Mouse (Mus musculus) stomach, embryonic 14.5 days (tissue): ENCODE results near the gene Fahd1. TPM values are rescaled to one million over a fixed set of nuclear protein-coding genes. Genes with fewer than 3 reads are reported as not detected.

Source experiments
- ATAC-seq: fragments of 200-750 bp; cut with Nextera tagmentation; 2 replicates; pipeline ENCODE4 v1.8.0; 2017; ENCODE audit warnings: low read depth, moderate TSS enrichment; ENCODE audit not compliant: insufficient number of reproducible peaks, insufficient read depth, low FRiP score
- H3K27ac ChIP-seq: fragments of 300-500 bp; sonication (generic); 2 replicates; pipeline ENCODE4 v1.5.1; 2014; ENCODE audit warnings: mild to moderate bottlenecking, low read length, moderate library complexity, mixed read lengths
- H3K27me3 ChIP-seq: fragments of 300-500 bp; sonication (generic); 2 replicates; pipeline ENCODE4 v1.6.1; 2014; ENCODE audit warnings: low read length, control low read depth, mixed read lengths; ENCODE audit not compliant: control insufficient read depth, insufficient read depth
- H3K36me3 ChIP-seq: fragments of 300-500 bp; sonication (generic); 2 replicates; pipeline ENCODE4 v1.6.1; 2014; ENCODE audit warnings: mild to moderate bottlenecking, control low read depth, low read length, moderate library complexity, mixed read lengths; ENCODE audit not compliant: control insufficient read depth, insufficient read depth
- H3K4me1 ChIP-seq: fragments of 300-500 bp; sonication (generic); 2 replicates; pipeline ENCODE4 v1.6.1; 2014; ENCODE audit warnings: low read length, control low read depth, mixed read lengths; ENCODE audit not compliant: control insufficient read depth, insufficient read depth
- H3K4me2 ChIP-seq: fragments of 300-500 bp; sonication (generic); replicated peaks from 2 replicates; pipeline ENCODE4 v1.6.1; 2014; ENCODE audit warnings: low read depth, low read length, control low read depth
- H3K4me3 ChIP-seq: fragments of 300-500 bp; sonication (generic); 2 replicates; pipeline ENCODE4 v1.5.1; 2014; ENCODE audit warnings: low read depth, low read length, control low read depth
- H3K9ac ChIP-seq: fragments of 300-500 bp; sonication (generic); replicated peaks from 2 replicates; pipeline ENCODE4 v1.6.1; 2014; ENCODE audit warnings: low read depth, mild to moderate bottlenecking, control low read depth, low read length, moderate library complexity, mixed read lengths
- H3K9me3 ChIP-seq: fragments of 300-500 bp; sonication (generic); 2 replicates; pipeline ENCODE4 v1.6.1; 2016; ENCODE audit warnings: low read depth, low read length, control low read depth; ENCODE audit not compliant: control insufficient read depth
- WGBS: fragments of 180-500 bp; shearing (Covaris S2); extraction: QIAGEN DNeasy Blood & Tissue Kit; methylation state at CpG from one replicate; pipeline ENCODE4 v1.1.7; 2014; 5-methylcytosine and 5-hydroxymethylcytosine counted together
- polyA plus RNA-seq: library from polyadenylated mRNA; unstranded; fragments of >200 nt; fragmentation: Nextera tagmentation; extraction: Ambion mirVana; gene quantifications from 2 replicates; pipeline ENCODE4 v1.2.1, GENCODE M21; 2014

Gene Fahd1
- polyA plus RNA-seq, 1 experiment from 2014 or later = 21.6 TPM

DNA sequence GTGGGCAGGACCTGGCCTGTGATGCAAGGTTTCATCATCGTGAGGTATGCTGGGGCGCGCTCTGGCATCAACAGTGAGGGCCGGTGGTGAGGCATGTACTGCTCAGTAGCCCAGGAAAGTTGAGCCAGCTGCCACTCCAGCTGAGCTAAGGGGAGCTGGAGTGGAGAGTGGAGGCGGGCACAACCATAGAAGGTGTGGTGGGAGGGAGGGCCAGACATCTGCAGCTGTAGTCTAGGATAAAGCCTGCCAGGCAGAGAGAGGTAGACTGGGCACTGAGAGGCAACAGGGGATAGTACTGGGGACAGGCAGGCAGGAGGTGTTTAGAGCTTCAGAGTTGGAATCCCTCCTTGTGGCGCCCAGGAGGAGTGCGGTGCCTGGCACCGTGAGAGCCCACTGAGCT lies 9.9 kb upstream of the Fahd1 start:
- Histone ChIP-seq H3K36me3 (peaks cover 24% of the 10 kb centered on the region), H3K9me3 (no peaks in the 10 kb centered on the region), H3K4me3 (no peak overlapping the region), H3K9ac (no peak overlapping the region), H3K27me3 (no peaks in the 10 kb centered on the region), H3K4me1 (no peaks in the 10 kb centered on the region), H3K27ac (no peak overlapping the region), H3K4me2 (no peak overlapping the region)
- no peak for ATAC-seq
- 92% methylated on average over 8 of the region's 8 CpGs for WGBS

DNA sequence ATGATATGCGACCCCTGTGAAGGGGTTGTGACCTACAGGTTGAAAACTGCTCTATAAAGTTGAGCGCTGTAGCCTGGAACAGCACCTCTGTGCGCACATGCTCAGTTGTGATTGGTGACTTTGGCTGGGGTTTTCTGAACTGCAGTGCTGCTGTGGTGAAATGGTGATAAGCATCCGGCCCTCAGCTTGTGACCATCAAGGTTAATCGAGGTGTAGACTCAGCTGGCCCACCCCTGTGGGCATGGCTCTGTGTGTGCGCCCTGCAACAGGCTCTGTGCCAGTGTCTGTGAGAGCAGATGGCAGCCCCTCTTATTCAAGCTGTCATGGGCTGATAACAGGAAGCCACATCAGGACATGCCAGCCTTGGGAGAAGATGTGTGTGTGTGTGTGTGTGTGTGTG lies 8.8 kb upstream of the Fahd1 start:
- Histone ChIP-seq H3K36me3 (peaks cover 28% of the 10 kb centered on the region), H3K4me3 (no peak overlapping the region), H3K9me3 (no peaks in the 10 kb centered on the region), H3K9ac (no peak overlapping the region), H3K27ac (no peak overlapping the region), H3K4me2 (no peak overlapping the region), H3K4me1 (no peaks in the 10 kb centered on the region), H3K27me3 (no peaks in the 10 kb centered on the region)
- peak; percentile 57; the same call in 1 of the 2 replicates for ATAC-seq
- WGBS = 85% methylated on average over 6 of the region's 6 CpGs

DNA sequence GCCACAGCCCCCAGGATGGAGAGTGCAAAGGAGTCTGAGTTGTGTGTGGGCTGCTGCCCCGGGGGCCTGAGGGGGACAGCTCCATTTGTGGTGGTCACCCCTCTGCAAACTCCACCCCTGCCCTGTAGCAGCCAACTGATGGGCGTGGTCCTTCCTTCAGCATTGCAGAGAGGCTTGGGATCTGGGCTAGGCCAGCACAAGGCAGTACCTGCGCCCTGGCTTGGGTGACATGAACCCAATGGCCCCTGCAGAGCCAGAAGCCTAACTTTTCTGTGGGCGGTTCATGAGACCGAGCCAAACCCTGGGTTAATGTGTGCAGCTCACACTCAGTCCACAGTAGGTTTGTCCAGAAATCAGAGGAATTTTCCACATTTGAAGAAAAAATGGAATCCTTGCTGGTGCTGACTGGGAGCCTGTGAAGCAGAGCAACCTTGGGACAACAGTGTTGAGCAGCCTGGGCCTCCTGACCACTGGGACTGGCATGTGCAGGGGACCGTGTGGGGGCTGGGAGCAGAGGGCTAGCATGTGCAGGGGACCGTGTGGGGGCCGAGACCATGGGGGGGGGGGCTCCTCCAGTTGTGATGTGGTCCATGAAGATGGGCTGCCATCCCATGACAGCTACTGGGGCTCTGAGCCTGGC lies 7.8 kb upstream of the Fahd1 start:
- Histone ChIP-seq H3K9ac (no peak overlapping the region), H3K4me2 (no peak overlapping the region), H3K27me3 (no peaks in the 10 kb centered on the region), H3K36me3 (peaks cover 25% of the 10 kb centered on the region), H3K27ac (no peak overlapping the region), H3K4me1 (no peaks in the 10 kb centered on the region), H3K9me3 (no peaks in the 10 kb centered on the region), H3K4me3 (no peak overlapping the region)
- WGBS = 89% methylated on average over 8 of the region's 8 CpGs
- no peak for ATAC-seq

DNA sequence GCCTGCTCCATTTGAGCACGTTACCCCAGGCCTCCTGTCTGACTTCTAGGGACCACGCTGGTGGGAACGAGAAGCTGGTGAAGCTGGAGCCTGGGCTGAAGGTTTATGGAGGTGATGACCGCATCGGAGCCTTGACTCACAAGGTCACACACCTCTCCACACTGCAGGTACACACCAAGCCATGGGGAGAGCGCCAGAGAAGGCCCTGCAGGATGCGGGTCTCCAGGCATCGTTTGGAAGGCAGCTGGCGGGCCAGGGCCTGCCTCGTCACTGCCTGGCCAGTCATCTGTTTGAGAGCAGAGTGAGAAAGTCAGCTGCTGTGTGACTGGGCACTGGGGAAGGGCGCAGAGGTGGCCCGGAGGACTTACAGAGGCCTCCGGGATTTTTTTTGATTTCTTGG lies 6.4 kb upstream of the Fahd1 start:
- 90% methylated on average over 13 of the region's 13 CpGs for WGBS
- Histone ChIP-seq H3K27me3 (no peaks in the 10 kb centered on the region), H3K4me1 (no peaks in the 10 kb centered on the region), H3K9ac (no peak overlapping the region), H3K4me3 (no peak overlapping the region), H3K4me2 (no peak overlapping the region), H3K9me3 (no peaks in the 10 kb centered on the region), H3K27ac (no peak overlapping the region), H3K36me3 (peaks cover 14% of the 10 kb centered on the region)
- ATAC-seq = no peak

DNA sequence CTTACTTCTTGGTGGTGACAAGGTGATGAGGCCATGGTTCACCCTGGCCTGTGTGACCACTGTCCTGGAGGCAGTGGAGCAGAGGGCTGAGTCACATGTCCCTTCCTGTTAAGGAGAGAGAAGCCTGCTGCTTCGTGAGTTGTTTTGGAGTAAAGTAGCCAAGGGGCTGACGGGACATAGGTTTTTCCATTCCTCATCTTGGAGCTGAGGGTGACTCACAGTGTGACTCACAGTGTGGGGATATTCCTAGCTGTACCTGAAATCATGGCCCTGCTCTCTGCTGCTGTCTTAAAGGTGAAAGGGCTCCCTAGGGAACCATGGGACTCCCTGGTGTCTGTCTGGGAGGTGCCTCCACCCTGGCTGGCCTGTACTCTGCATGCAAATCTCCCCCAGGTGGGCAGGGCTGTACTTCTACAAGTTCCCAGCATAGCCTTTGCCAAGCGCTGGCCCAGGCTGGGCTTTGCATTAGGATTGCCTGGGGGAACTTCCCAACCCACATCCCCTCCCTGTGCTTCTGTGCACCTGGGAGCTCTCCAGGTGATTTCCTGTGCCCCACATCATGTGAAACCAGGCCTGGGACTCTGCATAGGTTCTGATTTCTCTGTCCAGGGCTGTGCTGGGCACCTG lies 5.8 kb upstream of the Fahd1 start:
- ATAC-seq = no peak
- H3K9ac ChIP-seq = no peak overlapping the region
- H3K4me3 ChIP-seq = no peak overlapping the region
- H3K27me3 ChIP-seq = no peaks in the 10 kb centered on the region
- no peak overlapping the region for H3K4me2 ChIP-seq
- no peaks in the 10 kb centered on the region for H3K4me1 ChIP-seq
- H3K36me3 ChIP-seq = peaks cover 10% of the 10 kb centered on the region; the same call in 1 of the 2 replicates
- no peaks in the 10 kb centered on the region for H3K9me3 ChIP-seq
- no peak overlapping the region for H3K27ac ChIP-seq
- 87% methylated on average over 3 of the region's 3 CpGs for WGBS

DNA sequence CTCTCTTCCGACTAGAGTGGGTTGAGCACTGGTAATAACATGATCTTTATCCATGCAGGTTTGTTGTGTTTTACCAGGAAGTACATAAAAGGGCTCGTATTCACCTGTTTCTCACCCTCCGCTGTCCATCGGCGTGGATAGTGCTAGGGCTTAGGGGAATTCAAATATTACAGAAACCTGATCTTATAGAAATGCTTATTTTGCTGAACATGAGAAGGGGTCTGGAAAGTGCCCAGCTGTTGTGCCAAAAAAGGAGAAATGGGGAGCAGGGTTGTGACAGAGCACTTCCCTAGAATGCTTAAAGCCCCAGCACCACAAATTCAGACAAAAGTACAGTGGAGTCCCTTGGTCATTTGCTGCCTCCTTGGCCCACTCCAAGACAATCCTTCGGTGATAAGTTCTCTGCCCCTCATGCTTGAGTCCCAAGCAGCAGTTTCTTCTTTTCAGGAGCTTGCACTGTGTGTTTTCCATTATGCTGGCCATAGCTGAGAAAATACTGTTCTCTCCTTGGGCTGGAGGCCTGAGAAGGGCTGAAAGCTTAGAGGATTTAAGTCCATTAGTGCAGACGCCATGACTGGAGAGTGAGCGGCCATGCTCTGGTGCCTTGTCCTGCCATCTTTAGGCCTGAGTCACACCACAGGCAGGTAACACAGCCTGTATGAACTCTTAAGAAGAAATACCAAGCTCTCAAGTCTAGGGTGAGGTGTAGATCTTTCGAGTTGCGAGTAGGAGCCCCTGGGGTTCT lies 1.4 kb upstream of the Fahd1 start:
- H3K4me1 ChIP-seq = peaks cover 6% of the 10 kb centered on the region; the same call in 1 of the 2 replicates
- no peak overlapping the region for H3K9ac ChIP-seq
- no peaks in the 10 kb centered on the region for H3K27me3 ChIP-seq
- H3K4me2 ChIP-seq = peak overlapping the region; percentile 73
- H3K36me3 ChIP-seq = peaks cover 8% of the 10 kb centered on the region; the same call in 1 of the 2 replicates
- H3K9me3 ChIP-seq = no peaks in the 10 kb centered on the region
- peak overlapping the region; percentile 63 for H3K4me3 ChIP-seq
- ATAC-seq = no peak
- H3K27ac ChIP-seq = no peak overlapping the region
- 77% methylated on average over 10 of the region's 10 CpGs for WGBS

DNA sequence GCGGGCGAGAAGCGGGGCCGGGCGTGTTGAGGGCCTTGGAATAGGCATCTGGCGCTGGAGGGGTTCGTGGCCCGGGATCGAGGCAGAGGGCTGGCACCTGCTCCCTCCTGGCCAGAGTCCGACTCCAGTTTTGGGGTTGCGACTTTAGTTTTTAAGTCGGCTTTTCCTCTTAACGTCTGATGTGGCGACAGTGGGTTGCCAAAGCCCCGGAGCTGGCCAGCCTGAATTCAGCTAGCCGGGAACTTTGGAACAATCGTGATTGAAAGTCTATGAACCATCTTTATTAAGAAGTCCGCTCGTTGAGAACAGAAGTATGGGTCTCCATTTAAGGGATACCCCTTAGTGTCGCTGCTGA lies 586 bp upstream of the Fahd1 start:
- ATAC-seq = no peak
- peak overlapping the region; percentile 33; the same call in 1 of the 2 replicates for H3K9ac ChIP-seq
- H3K27me3 ChIP-seq = no peaks in the 10 kb centered on the region
- peak overlapping the region; percentile 63 for H3K4me3 ChIP-seq
- peaks cover 6% of the 10 kb centered on the region; the same call in 1 of the 2 replicates for H3K4me1 ChIP-seq
- H3K36me3 ChIP-seq = peaks cover 8% of the 10 kb centered on the region; the same call in 1 of the 2 replicates
- H3K4me2 ChIP-seq = peak overlapping the region; percentile 73
- 2% methylated on average over 20 of the region's 20 CpGs for WGBS
- H3K9me3 ChIP-seq = no peaks in the 10 kb centered on the region
- H3K27ac ChIP-seq = no peak overlapping the region

DNA sequence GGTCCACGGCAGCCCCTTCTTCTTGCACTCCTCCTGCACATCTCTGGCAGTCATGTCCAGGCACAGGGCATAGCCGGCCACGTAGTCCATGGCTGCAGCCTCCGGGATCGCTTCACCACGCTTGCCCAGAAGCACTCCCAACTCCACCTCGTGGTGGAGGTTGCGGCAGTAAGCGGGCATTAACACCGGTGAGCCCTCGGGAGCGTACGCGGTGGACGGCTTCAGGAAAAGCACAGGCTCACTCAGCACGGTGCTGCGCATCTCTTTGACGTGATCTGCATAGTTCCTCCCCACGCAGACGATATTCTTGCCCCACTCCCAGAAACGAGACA lies 465 bp downstream of the Fahd1 start:
- under 1% methylated on average over 21 of the region's 21 CpGs for WGBS
- peak overlapping the region; percentile 45 for H3K9ac ChIP-seq
- H3K4me3 ChIP-seq = peak overlapping the region; percentile 63
- peak overlapping the region; percentile 67 for H3K4me2 ChIP-seq
- H3K9me3 ChIP-seq = no peaks in the 10 kb centered on the region
- no peaks in the 10 kb centered on the region for H3K27me3 ChIP-seq
- H3K4me1 ChIP-seq = peaks cover 6% of the 10 kb centered on the region; the same call in 1 of the 2 replicates
- peak overlapping the region; percentile 88 for H3K27ac ChIP-seq
- peak; percentile 66 for ATAC-seq
- H3K36me3 ChIP-seq = peaks cover 3% of the 10 kb centered on the region; the same call in 1 of the 2 replicates
